Mouse (Mus musculus): ENCODE results near the gene Ccdc190.

The Ccdc190 gene

GRCm38 (mm10) chr1:169928454-169928971, at the start of gene Ccdc190:
Gene Ccdc190, plus strand, starts transcription at chr1:169928648.
- no peak for DNase-seq (ENCODE audit: low spot score)

DNA sequence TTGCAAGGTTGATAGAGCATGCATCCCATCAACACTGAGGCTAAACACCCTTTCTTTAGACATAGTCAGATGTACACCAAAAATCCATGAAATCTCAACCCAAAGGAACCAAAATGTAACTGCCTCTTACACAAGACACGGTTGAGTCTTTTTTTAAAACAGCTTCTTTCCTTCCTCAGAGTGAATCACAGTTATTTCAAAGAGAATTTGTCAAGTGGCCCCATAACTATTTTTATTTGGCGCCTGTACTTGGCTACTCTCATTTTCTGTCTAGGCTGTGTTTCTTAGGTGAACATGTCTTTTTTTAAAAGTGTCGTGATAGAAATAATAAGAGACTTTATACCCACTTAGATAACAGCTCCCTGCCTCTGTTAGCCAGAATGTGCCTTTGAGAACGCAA, 49.4 kb upstream of the Ccdc190 start:
- no peak for DNase-seq (ENCODE audit: low spot score)

- DNase-seq (ENCODE audit: low spot score): no peak
These were observed 48.3 kb upstream of the Ccdc190 start for GRCm38 (mm10) chr1:169880181-169880580.

DNA sequence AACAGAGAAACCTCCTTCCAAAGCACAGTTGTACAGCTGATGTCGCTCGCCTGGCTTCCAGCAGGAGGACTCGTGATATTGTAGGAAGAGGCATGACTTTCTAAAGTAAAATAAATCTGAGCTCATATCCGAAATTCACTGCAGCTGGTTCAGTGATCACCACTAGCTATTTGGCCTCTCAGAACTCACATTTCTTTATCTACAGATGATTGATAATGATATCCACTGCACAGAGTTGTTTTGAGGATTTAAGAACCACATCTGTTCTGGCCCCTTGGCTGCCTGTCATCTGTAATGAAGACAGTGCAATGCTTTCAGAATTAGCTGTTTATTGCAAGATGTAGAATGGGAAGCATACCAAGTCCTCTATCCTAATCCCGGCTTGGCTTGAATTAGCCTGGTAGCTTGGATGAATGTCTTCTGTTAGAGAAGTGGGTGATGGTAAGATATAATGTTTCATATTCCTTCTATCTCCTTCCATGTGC, 45.3 kb upstream of the Ccdc190 start:
- DNase-seq (ENCODE audit: low spot score): no peak

- no peak for DNase-seq (ENCODE audit: low spot score)
These were observed 39.2 kb upstream of the Ccdc190 start for GRCm38 (mm10) chr1:169889250-169889649.

GRCm38 (mm10) chr1:169893976-169894375, 34.5 kb upstream of the Ccdc190 start:
- DNase-seq (ENCODE audit: low spot score): no peak

DNA sequence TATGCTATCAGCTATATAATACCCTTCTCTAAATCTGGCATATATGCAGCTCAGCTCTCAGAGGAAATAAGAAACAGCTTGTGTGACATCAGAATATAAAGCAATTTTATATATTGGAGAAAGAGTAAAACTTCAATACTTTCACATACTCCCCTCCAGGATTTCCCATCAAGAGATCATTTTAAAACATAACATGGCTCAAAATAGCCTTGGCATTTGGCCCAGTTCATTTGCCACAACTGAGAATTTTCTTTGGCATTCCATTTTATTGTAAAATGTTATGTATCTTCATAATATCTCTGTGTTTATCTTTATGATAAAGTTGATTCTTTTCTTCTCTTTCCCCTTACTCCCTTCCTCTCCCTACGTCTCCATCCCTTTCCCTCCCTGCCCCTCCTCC, 32.8 kb upstream of the Ccdc190 start:
- no peak for DNase-seq (ENCODE audit: low spot score)

DNA sequence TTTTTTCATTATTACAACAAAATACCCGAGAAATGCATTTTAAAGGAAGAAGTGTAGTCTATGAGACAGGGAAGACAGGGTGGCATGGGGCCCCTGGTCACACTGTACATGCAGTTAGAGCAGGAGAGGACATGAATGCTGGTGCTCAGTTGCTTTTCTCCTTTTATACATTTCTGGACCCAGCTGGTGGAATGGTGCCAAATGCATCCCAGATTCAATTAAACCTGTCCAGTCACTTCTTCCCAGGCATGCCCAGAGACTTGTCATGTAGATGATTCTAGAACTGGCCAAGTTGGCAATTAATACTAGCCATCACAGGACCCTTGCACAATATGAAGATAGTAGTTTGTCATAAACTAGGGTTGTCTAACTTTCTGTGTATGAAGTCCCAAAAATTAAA, 30.5 kb upstream of the Ccdc190 start:
- DNase-seq (ENCODE audit: low spot score): no peak

GRCm38 (mm10) chr1:169898607-169899006, 29.8 kb upstream of the Ccdc190 start:
- DNase-seq (ENCODE audit: low spot score): no peak

DNA sequence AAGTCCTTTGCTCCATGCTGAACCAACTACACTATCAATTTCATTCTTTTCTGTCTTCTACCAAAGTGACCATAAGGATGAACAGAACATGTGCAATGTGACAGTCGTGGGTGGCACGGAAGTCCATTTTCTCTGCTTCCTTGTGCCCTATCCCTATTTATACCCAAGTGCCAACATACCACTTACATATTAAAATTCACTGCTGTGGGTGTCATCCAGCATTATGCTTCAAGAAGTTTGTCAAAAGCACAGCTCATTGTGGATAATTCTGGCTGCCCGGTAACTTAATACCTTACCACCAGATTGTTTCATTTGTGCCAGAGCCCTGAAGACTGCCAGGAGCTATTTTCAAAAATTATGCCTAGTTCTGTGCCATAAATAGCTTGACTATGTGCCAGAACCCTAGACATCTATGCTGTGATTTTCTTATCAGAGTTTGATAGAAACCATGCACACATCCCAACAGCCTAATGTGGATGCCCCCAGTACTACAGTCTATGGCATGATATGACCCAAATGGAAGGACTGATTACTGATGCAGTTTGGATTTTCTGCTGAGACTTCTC, 27.6 kb upstream of the Ccdc190 start:
- no peak for DNase-seq (ENCODE audit: low spot score)

DNA sequence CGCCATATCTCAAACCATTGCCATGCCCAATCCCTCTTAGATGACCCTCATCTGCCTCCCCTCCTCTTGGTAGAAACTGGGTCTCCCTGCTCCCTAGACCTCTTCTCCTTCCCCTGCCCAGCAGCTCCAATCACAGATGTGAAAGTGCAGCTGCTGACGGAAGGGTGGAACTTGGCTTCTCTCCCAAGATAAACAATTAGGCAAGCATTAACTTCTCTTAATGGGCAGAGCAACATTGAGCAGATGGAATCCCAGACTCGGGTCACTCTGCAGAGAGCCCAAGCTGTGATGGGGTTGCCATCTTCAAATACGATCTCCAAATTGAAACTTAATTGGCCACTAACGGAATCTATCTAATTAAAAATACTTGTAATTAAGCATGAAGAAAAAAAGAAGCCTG, 19.3 kb upstream of the Ccdc190 start:
- no peak for DNase-seq (ENCODE audit: low spot score)

- DNase-seq (ENCODE audit: low spot score): no peak
These were observed 18.8 kb upstream of the Ccdc190 start for GRCm38 (mm10) chr1:169909659-169910058.

DNA sequence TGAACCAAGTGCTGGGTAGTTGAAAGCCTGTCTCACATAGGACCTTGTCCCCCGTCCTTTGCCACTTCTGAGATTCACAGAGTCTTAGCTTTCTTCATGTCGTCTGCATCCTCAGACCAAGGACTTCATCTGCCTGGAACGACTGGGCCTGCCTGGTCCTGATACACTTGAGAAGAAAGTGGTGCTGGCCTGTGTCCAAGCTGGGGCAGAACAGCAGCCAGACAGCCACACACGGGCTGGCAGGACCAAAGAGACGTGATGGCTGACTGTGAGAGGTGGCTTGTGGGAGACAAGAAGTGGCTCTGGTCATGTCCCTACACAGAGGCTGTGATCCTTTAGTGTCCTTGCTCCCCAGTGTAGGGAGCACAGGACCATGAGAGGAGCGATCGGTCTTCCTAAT, 17.7 kb upstream of the Ccdc190 start:
- DNase-seq (ENCODE audit: low spot score): no peak

- no peak for DNase-seq (ENCODE audit: low spot score)
These were observed 16.9 kb upstream of the Ccdc190 start for GRCm38 (mm10) chr1:169911526-169911925.

- no peak for DNase-seq (ENCODE audit: low spot score)
These were observed 11.8 kb upstream of the Ccdc190 start for GRCm38 (mm10) chr1:169916659-169917058.

GRCm38 (mm10) chr1:169917115-169917796, 11.2 kb upstream of the Ccdc190 start:
- no peak for DNase-seq (ENCODE audit: low spot score)

DNA sequence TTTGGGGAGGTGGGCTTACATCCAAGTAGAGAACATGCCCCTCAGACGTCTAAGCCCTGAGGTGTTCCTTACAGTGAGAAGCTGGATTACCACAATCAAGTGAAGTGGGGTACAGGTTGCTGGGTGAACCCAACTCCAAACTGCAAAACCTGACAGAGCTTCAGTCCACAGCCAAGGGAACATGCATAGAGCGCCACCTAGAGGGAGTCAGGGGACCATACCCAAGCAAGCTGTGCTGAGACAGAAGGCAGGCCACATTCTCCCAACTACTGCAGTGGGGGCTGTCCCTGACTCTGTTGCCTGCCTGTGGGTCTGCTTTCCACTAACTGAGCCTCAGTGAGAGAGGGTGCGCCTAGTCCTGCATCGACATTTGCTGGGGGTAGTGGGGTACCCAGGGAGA, 10.4 kb upstream of the Ccdc190 start:
- peak; percentile 67 for DNase-seq (ENCODE audit: low spot score)

GRCm38 (mm10) chr1:169919211-169919610, 9.2 kb upstream of the Ccdc190 start:
- no peak for DNase-seq (ENCODE audit: low spot score)

GRCm38 (mm10) chr1:169921710-169922211, 6.7 kb upstream of the Ccdc190 start:
- no peak for DNase-seq (ENCODE audit: low spot score)

- DNase-seq (ENCODE audit: low spot score): no peak
These were observed 3.9 kb upstream of the Ccdc190 start for GRCm38 (mm10) chr1:169924567-169924966.

GRCm38 (mm10) chr1:169927753-169928369, 587 bp upstream of the Ccdc190 start:
- no peak for DNase-seq (ENCODE audit: low spot score)

DNA sequence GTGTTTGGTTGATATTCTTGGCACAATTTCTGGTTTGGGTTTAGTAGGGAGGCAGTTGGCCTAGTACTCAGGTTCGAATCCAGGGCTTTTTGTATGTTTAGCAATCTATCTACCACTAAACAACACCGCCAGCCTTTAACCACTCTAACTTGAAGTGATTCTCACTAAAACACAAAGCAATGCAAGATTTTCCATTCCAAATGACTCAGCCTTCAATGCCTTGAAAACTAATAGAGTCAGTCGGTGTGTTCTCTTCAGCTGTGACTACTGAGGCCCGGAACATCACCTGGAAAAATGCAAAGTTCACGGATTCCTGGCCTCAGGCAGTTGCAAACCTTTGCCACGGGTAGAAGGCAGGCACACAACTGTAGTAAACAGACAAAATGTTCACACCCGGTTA, 3.2 kb downstream of the Ccdc190 start:
- no peak for DNase-seq (ENCODE audit: low spot score)

DNA sequence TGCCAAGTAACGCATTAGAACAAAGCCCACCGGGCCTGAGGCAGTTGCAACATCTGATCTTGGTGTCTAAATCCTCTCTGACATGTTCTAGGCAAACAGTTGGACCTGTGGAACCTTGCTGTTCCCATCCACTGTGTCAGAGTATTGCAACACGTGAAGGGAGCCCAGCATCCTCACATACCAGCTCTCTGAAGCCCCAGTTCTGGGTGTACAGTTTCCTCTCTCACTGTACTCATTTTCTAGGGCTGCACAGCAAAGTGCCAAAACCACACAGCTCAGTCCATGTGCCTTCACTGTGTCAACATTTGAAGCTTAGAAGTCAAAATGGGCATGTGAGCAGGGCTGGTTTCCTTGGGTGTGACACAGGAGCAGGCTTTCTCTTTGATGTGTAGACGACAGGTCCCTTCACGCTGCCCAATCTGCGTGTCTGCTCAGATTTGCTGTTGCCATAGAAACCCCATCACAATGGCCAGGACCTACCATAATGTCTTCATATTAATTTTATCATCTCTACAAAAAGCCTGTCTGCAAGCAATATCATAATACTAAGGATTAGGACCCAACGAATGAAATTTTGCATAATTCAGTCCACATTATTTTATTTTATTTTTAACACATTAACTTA, 3.8 kb downstream of the Ccdc190 start:
- DNase-seq (ENCODE audit: low spot score): no peak
